Mouse (Mus musculus): ENCODE data around the gene Rnf7. TPM values are rescaled to one million over a fixed set of nuclear protein-coding genes. Genes with fewer than 3 reads are reported as not detected.

Gene Rnf7
- polyA plus RNA-seq, 1 experiment from 2014 or later, result 283 TPM

- no peak for DNase-seq (ENCODE audit: low spot score)
Observed at GRCm38 (mm10) chr9:96431081-96431480, 47.4 kb downstream of the Rnf7 start.

GRCm38 (mm10) chr9:96428336-96429046 lies 50.0 kb downstream of the Rnf7 start:
- WGBS, result 92% methylated on average over 17 of the region's 17 CpGs
- Histone ChIP-seq H3K4me1 (no peaks in the 10 kb centered on the region), H3K4me3 (no peak overlapping the region), H3K27me3 (ENCODE audit: low read depth, poor library complexity, severe bottlenecking) (no peaks in the 10 kb centered on the region), H3K9me3 (replicated peaks) (no peaks in the 10 kb centered on the region), H3K36me3 (no peaks in the 10 kb centered on the region), H3K27ac (replicated peaks) (no peak overlapping the region)
- no peak for DNase-seq (ENCODE audit: low spot score)

More at GRCm38 (mm10) chr9:96431081-96431480, 47.4 kb downstream of the Rnf7 start:
- Histone ChIP-seq H3K27ac (replicated peaks) (no peak overlapping the region), H3K4me3 (no peak overlapping the region), H3K4me1 (no peaks in the 10 kb centered on the region), H3K27me3 (ENCODE audit: low read depth, poor library complexity, severe bottlenecking) (peaks cover 12% of the 10 kb centered on the region), H3K36me3 (no peaks in the 10 kb centered on the region), H3K9me3 (replicated peaks) (no peaks in the 10 kb centered on the region)
- 77% methylated on average over 3 of the region's 3 CpGs for WGBS

- no peak for DNase-seq (ENCODE audit: low spot score)
- Histone ChIP-seq H3K9me3 (replicated peaks) (no peaks in the 10 kb centered on the region), H3K4me1 (no peaks in the 10 kb centered on the region), H3K36me3 (no peaks in the 10 kb centered on the region), H3K27me3 (ENCODE audit: low read depth, poor library complexity, severe bottlenecking) (no peaks in the 10 kb centered on the region), H3K4me3 (no peak overlapping the region), H3K27ac (replicated peaks) (no peak overlapping the region)
- 47% methylated on average over 8 of the region's 8 CpGs for WGBS
Observed at GRCm38 (mm10) chr9:96424027-96424426, 54.4 kb downstream of the Rnf7 start.

Other genes with a start within 250 kb of the Rnf7 start
- gene Atp1b3, start 114.2 kb downstream of the Rnf7 start, polyA plus RNA-seq (2016; fragmentation: Nextera tagmentation; extraction: Ambion mirVana), result 175 and 184 TPM in 2 replicates
- gene Gm28729, start 46.6 kb upstream of the Rnf7 start, polyA plus RNA-seq (2016; fragmentation: Nextera tagmentation; extraction: Ambion mirVana), result not detected in 2 replicates
- gene Rasa2, start 152.9 kb upstream of the Rnf7 start, polyA plus RNA-seq (2016; fragmentation: Nextera tagmentation; extraction: Ambion mirVana), result 12.8 and 13.3 TPM in 2 replicates